Mouse (Mus musculus) retina, embryonic 14.5 days (tissue): ENCODE data around the gene Clpp.

Experiments used
- DNase-seq: peaks from one replicate; pipeline ENCODE4 v3.0.0-alpha.2; 2015; ENCODE audit warnings: low spot score

Clpp gene

GRCm38 (mm10) chr17:57031661-57032420 lies 41.7 kb downstream of the Clpp start:
- DNase-seq: peak; percentile 100

GRCm38 (mm10) chr17:57032854-57033253 lies 42.7 kb downstream of the Clpp start:
- DNase-seq: no peak

GRCm38 (mm10) chr17:57038978-57039377 lies 48.9 kb downstream of the Clpp start:
- DNase-seq: no peak

GRCm38 (mm10) chr17:57041554-57041953 lies 51.4 kb downstream of the Clpp start, which contains the start of gene Slc25a41:
Gene Slc25a41 (minus strand): TSS chr17:57041654.
- DNase-seq: no peak
